Mouse (Mus musculus) midbrain, embryonic 14.5 days (tissue): ENCODE measurements at regions not wholly inside any gene's neighbourhood (a gene's known extent, or its start where the extent isn't known, plus 50 kb on each side); places are given as distances from the start of the nearest gene placed in this dataset.

Experiments
- ATAC-seq: fragments of 200-750 bp; cut with Nextera tagmentation; 2 replicates; pipeline ENCODE4 v1.8.0; 2017; ENCODE audit warnings: moderate number of reproducible peaks, moderate library complexity; ENCODE audit not compliant: low FRiP score, low TSS enrichment
- DNase-seq: peaks from one replicate; pipeline ENCODE4 v3.0.0-alpha.2; 2015
- H3K27ac ChIP-seq: fragments of 300-500 bp; sonication (generic); replicated peaks from 2 replicates; pipeline ENCODE4 v1.5.1; 2014; ENCODE audit warnings: mild to moderate bottlenecking, low read depth, low read length, moderate library complexity
- H3K27me3 ChIP-seq: fragments of 300-500 bp; sonication (generic); 2 replicates; pipeline ENCODE4 v1.6.1; 2014; ENCODE audit warnings: low read length, control low read depth, mixed read lengths; ENCODE audit not compliant: control insufficient read depth, insufficient read depth
- H3K36me3 ChIP-seq: fragments of 300-500 bp; sonication (generic); 2 replicates; pipeline ENCODE4 v1.6.1; 2014; ENCODE audit warnings: low read length, control low read depth; ENCODE audit not compliant: control insufficient read depth, insufficient read depth
- H3K4me1 ChIP-seq: fragments of 300-500 bp; sonication (generic); 2 replicates; pipeline ENCODE4 v1.6.1; 2014; ENCODE audit warnings: mild to moderate bottlenecking, antibody characterized with exemption, low read length, control low read depth; ENCODE audit not compliant: control insufficient read depth, insufficient read depth
- H3K4me2 ChIP-seq: fragments of 300-500 bp; sonication (generic); 2 replicates; pipeline ENCODE4 v1.6.1; 2014; ENCODE audit warnings: mild to moderate bottlenecking, low read length, moderate library complexity
- H3K4me3 ChIP-seq: fragments of 300-500 bp; sonication (generic); replicated peaks from 2 replicates; pipeline ENCODE4 v1.5.1; 2014; ENCODE audit warnings: low read depth, low read length
- H3K9ac ChIP-seq: fragments of 300-500 bp; sonication (generic); replicated peaks from 2 replicates; pipeline ENCODE4 v1.6.1; 2014; ENCODE audit warnings: mild to moderate bottlenecking, low read length, moderate library complexity
- H3K9me3 ChIP-seq: fragments of 300-500 bp; sonication (generic); 2 replicates; pipeline ENCODE4 v1.6.1; 2016; ENCODE audit warnings: low read length, control low read depth, mixed read lengths; ENCODE audit not compliant: control insufficient read depth
- WGBS: fragments of 180-500 bp; shearing (Covaris S2); extraction: QIAGEN DNeasy Blood & Tissue Kit; methylation state at CpG from one replicate; pipeline ENCODE4 v1.1.7; 2014; 5-methylcytosine and 5-hydroxymethylcytosine counted together

GRCm38 (mm10) chr4:94147964-94148533, 408.3 kb upstream of the Gm10306 start:
- Histone ChIP-seq H3K4me1 (peaks cover 5% of the 10 kb centered on the region; the same call in 1 of the 2 replicates), H3K9ac (no peak overlapping the region), H3K27me3 (no peaks in the 10 kb centered on the region), H3K9me3 (no peaks in the 10 kb centered on the region), H3K36me3 (no peaks in the 10 kb centered on the region), H3K4me2 (no peak overlapping the region), H3K27ac (no peak overlapping the region), H3K4me3 (no peak overlapping the region)
- DNase-seq (no peak), ATAC-seq (no peak)

- Histone ChIP-seq H3K4me1 (peaks cover 5% of the 10 kb centered on the region; the same call in 1 of the 2 replicates), H3K9ac (no peak overlapping the region), H3K4me3 (no peak overlapping the region), H3K27me3 (no peaks in the 10 kb centered on the region), H3K27ac (no peak overlapping the region), H3K36me3 (no peaks in the 10 kb centered on the region), H3K4me2 (no peak overlapping the region), H3K9me3 (no peaks in the 10 kb centered on the region)
- ATAC-seq (no peak), DNase-seq (no peak)
- WGBS: 74% methylated on average over 3 of the region's 3 CpGs
Measured at GRCm38 (mm10) chr4:94149056-94149455, 407.3 kb upstream of the Gm10306 start.

GRCm38 (mm10) chr4:94160620-94161019, 395.7 kb upstream of the Gm10306 start:
- ATAC-seq (no peak), DNase-seq (peak; percentile 27)
- no peaks in the 10 kb centered on the region for H3K4me1 ChIP-seq
- 59% methylated on average over 2 of the region's 2 CpGs for WGBS
- no peaks in the 10 kb centered on the region for H3K27me3 ChIP-seq
- no peak overlapping the region for H3K27ac ChIP-seq
- H3K9ac ChIP-seq: no peak overlapping the region
- no peaks in the 10 kb centered on the region for H3K36me3 ChIP-seq
- H3K9me3 ChIP-seq: no peaks in the 10 kb centered on the region
- no peak overlapping the region for H3K4me3 ChIP-seq
- no peak overlapping the region for H3K4me2 ChIP-seq

GRCm38 (mm10) chr4:94173096-94173495, 383.2 kb upstream of the Gm10306 start:
- Histone ChIP-seq H3K4me3 (no peak overlapping the region), H3K27me3 (no peaks in the 10 kb centered on the region), H3K4me2 (no peak overlapping the region), H3K36me3 (no peaks in the 10 kb centered on the region), H3K4me1 (no peaks in the 10 kb centered on the region), H3K9ac (no peak overlapping the region), H3K27ac (no peak overlapping the region), H3K9me3 (no peaks in the 10 kb centered on the region)
- DNase-seq: no peak
- WGBS: 97% methylated on average over 2 of the region's 2 CpGs
- no peak for ATAC-seq

- no peak overlapping the region for H3K27ac ChIP-seq
- no peak overlapping the region for H3K9ac ChIP-seq
- H3K4me3 ChIP-seq: no peak overlapping the region
- peak; percentile 32 for DNase-seq
- H3K27me3 ChIP-seq: no peaks in the 10 kb centered on the region
- no peaks in the 10 kb centered on the region for H3K4me1 ChIP-seq
- no peak overlapping the region for H3K4me2 ChIP-seq
- ATAC-seq: no peak
- H3K9me3 ChIP-seq: no peaks in the 10 kb centered on the region
- no peaks in the 10 kb centered on the region for H3K36me3 ChIP-seq
- WGBS: 56% methylated on average over 4 of the region's 4 CpGs
Measured at GRCm38 (mm10) chr4:94186997-94187396, 369.3 kb upstream of the Gm10306 start.

GRCm38 (mm10) chr4:94188354-94188753, 368.0 kb upstream of the Gm10306 start:
- 77% methylated on average over 2 of the region's 2 CpGs for WGBS
- Histone ChIP-seq H3K4me1 (no peaks in the 10 kb centered on the region), H3K36me3 (no peaks in the 10 kb centered on the region), H3K9ac (no peak overlapping the region), H3K27ac (no peak overlapping the region), H3K27me3 (no peaks in the 10 kb centered on the region), H3K9me3 (no peaks in the 10 kb centered on the region), H3K4me3 (no peak overlapping the region), H3K4me2 (no peak overlapping the region)
- DNase-seq (no peak), ATAC-seq (no peak)

- Histone ChIP-seq H3K9me3 (no peaks in the 10 kb centered on the region), H3K27me3 (no peaks in the 10 kb centered on the region), H3K36me3 (no peaks in the 10 kb centered on the region), H3K9ac (no peak overlapping the region), H3K27ac (no peak overlapping the region), H3K4me3 (no peak overlapping the region), H3K4me1 (no peaks in the 10 kb centered on the region), H3K4me2 (no peak overlapping the region)
- 69% methylated on average over 3 of the region's 3 CpGs for WGBS
- ATAC-seq (no peak), DNase-seq (peak; percentile 64)
Measured at GRCm38 (mm10) chr4:94188888-94189287, 367.5 kb upstream of the Gm10306 start.

- H3K9me3 ChIP-seq: no peaks in the 10 kb centered on the region
- ATAC-seq (no peak), DNase-seq (no peak)
- no peaks in the 10 kb centered on the region for H3K4me1 ChIP-seq
- 80% methylated on average over 2 of the region's 2 CpGs for WGBS
- no peak overlapping the region for H3K4me2 ChIP-seq
- no peaks in the 10 kb centered on the region for H3K27me3 ChIP-seq
- no peak overlapping the region for H3K9ac ChIP-seq
- no peak overlapping the region for H3K27ac ChIP-seq
- H3K36me3 ChIP-seq: no peaks in the 10 kb centered on the region
- no peak overlapping the region for H3K4me3 ChIP-seq
Measured at GRCm38 (mm10) chr4:94190940-94191339, 365.4 kb upstream of the Gm10306 start.

GRCm38 (mm10) chr4:94216265-94216664, 340.1 kb upstream of the Gm10306 start:
- DNase-seq (no peak), ATAC-seq (no peak)
- Histone ChIP-seq H3K4me1 (no peaks in the 10 kb centered on the region), H3K36me3 (no peaks in the 10 kb centered on the region), H3K9me3 (no peaks in the 10 kb centered on the region), H3K27me3 (no peaks in the 10 kb centered on the region), H3K9ac (no peak overlapping the region), H3K4me2 (no peak overlapping the region), H3K27ac (no peak overlapping the region), H3K4me3 (no peak overlapping the region)
- WGBS: 81% methylated on average over 1 of the region's 1 CpGs
